ENCODE assay signal across 8 mouse cellular contexts in genomic region chr10:79716254-79716987, GRCm38 (mm10). TPM values are rescaled to one million over a fixed set of nuclear protein-coding genes. Genes with fewer than 3 reads are reported as not detected.
DNase-seq lines count a peak whose midpoint lies in the region; ATAC-seq and TF ChIP-seq lines count a peak whose summit lies in the region.

Gene Hcn2, plus strand, starts transcription at chr10:79716634.

- no peak for DNase-seq in kidney, postnatal 0 days (ENCODE audit: low spot score)
- no peak for DNase-seq in kidney, postnatal 25 days
- DNase-seq in forebrain, embryonic 11.5 days (ENCODE audit: low spot score): no peak
- peak; percentile 72 for DNase-seq in midbrain, embryonic 14.5 days
- DNase-seq in ovary, adult 18-20 months (ENCODE audit: low spot score): no peak
- DNase-seq in right cerebral cortex, postnatal 10 days (ENCODE audit: low spot score in 2 of 2): no peak

- peak within 1 kb of the TSS; percentile 97 for H3K4me2 ChIP-seq in kidney, postnatal 0 days (ENCODE audit: low read length)
- H3K4me2 ChIP-seq in forebrain, embryonic 11.5 days (ENCODE audit: low read depth, low read length, severe bottlenecking): peak within 1 kb of the TSS; percentile 83
- peak within 1 kb of the TSS; percentile 95 for H3K4me2 ChIP-seq in intestine, embryonic 16.5 days (ENCODE audit: low read depth, low read length)
- H3K4me2 ChIP-seq in midbrain, embryonic 14.5 days (ENCODE audit: low read length): peak within 1 kb of the TSS; percentile 84

- TF ChIP-seq POLR2A in bone marrow macrophage, adult 2 months (IDR thresholded peaks at IDR 0.05; ENCODE audit: borderline replicate concordance, low read depth, low read length): no peak

- H3K27ac ChIP-seq in kidney, postnatal 0 days: no peak within 1 kb of the TSS
- no peak within 1 kb of the TSS for H3K27ac ChIP-seq in bone marrow macrophage, adult 2 months (ENCODE audit: insufficient read depth, low read depth, low read length)
- no peak within 1 kb of the TSS for H3K27ac ChIP-seq in forebrain, embryonic 11.5 days (ENCODE audit: low read depth, low read length)
- no peak within 1 kb of the TSS for H3K27ac ChIP-seq in intestine, embryonic 16.5 days (ENCODE audit: low read length)
- 0 out of 2 replicates have a peak within 1 kb of the TSS, but pooled peaks have one; percentile 13 for H3K27ac ChIP-seq in midbrain, embryonic 14.5 days (replicated peaks; ENCODE audit: low read depth, low read length)

- TF ChIP-seq CTCF in kidney, postnatal 0 days (IDR thresholded peaks at IDR 0.05; ENCODE audit: low read depth): no peak
- no peak for TF ChIP-seq CTCF in bone marrow macrophage, adult 2 months (IDR thresholded peaks at IDR 0.05; ENCODE audit: low read depth, low read length)

- peak within 1 kb of the TSS; percentile 35; the same call in 1 of the 2 replicates for H3K9ac ChIP-seq in kidney, postnatal 0 days (ENCODE audit: low read depth, low read length)
- H3K9ac ChIP-seq in forebrain, embryonic 11.5 days (ENCODE audit: low read length): peak within 1 kb of the TSS; percentile 54
- H3K9ac ChIP-seq in intestine, embryonic 16.5 days (ENCODE audit: low read depth, low read length): peak within 1 kb of the TSS; percentile 63
- H3K9ac ChIP-seq in midbrain, embryonic 14.5 days (replicated peaks; ENCODE audit: low read length): peak within 1 kb of the TSS; percentile 70

- WGBS in kidney, postnatal 0 days: 2% methylated on average over 73 of the region's 91 CpGs
- WGBS in forebrain, embryonic 11.5 days: 2% methylated on average over 72 of the region's 91 CpGs
- WGBS in intestine, embryonic 16.5 days: 2% methylated on average over 57 of the region's 91 CpGs
- 1% methylated on average over 61 of the region's 91 CpGs for WGBS in midbrain, embryonic 14.5 days

- peaks cover 27% of the 10 kb centered on the region for H3K27me3 ChIP-seq in kidney, postnatal 0 days (ENCODE audit: insufficient read depth, low read length)
- H3K27me3 ChIP-seq in forebrain, embryonic 11.5 days (ENCODE audit: control insufficient read depth, insufficient read depth, low read length): peaks cover 41% of the 10 kb centered on the region
- peaks cover 40% of the 10 kb centered on the region for H3K27me3 ChIP-seq in intestine, embryonic 16.5 days (replicated peaks; ENCODE audit: control insufficient read depth, insufficient read depth, low read length)
- H3K27me3 ChIP-seq in midbrain, embryonic 14.5 days (ENCODE audit: control insufficient read depth, insufficient read depth, low read length): peaks cover 49% of the 10 kb centered on the region

- H3K4me3 ChIP-seq in kidney, postnatal 0 days (replicated peaks; ENCODE audit: low read depth, low read length): peak within 1 kb of the TSS; percentile 61
- H3K4me3 ChIP-seq in bone marrow macrophage, adult 2 months (ENCODE audit: insufficient read depth, low read length): peak within 1 kb of the TSS; percentile 55
- H3K4me3 ChIP-seq in forebrain, embryonic 11.5 days (ENCODE audit: low read depth, low read length): peak within 1 kb of the TSS; percentile 62
- peak within 1 kb of the TSS; percentile 67 for H3K4me3 ChIP-seq in intestine, embryonic 16.5 days (ENCODE audit: low read length)
- H3K4me3 ChIP-seq in midbrain, embryonic 14.5 days (replicated peaks; ENCODE audit: low read depth, low read length): peak within 1 kb of the TSS; percentile 57

- H3K9me3 ChIP-seq in kidney, postnatal 0 days (replicated peaks; ENCODE audit: low read length): no peaks in the 10 kb centered on the region
- H3K9me3 ChIP-seq in forebrain, embryonic 11.5 days (ENCODE audit: control insufficient read depth, low read length): no peaks in the 10 kb centered on the region
- H3K9me3 ChIP-seq in intestine, embryonic 16.5 days (ENCODE audit: control insufficient read depth, low read length): no peaks in the 10 kb centered on the region
- H3K9me3 ChIP-seq in midbrain, embryonic 14.5 days (ENCODE audit: control insufficient read depth, low read length): no peaks in the 10 kb centered on the region

- peaks cover 5% of the 10 kb centered on the region; the same call in 1 of the 2 replicates for H3K36me3 ChIP-seq in kidney, postnatal 0 days (ENCODE audit: insufficient read depth, low read length)
- H3K36me3 ChIP-seq in forebrain, embryonic 11.5 days (ENCODE audit: control insufficient read depth, insufficient read depth, low read length): no peaks in the 10 kb centered on the region
- H3K36me3 ChIP-seq in intestine, embryonic 16.5 days (ENCODE audit: control insufficient read depth, insufficient read depth, low read length): peaks cover 5% of the 10 kb centered on the region; the same call in 1 of the 2 replicates
- H3K36me3 ChIP-seq in midbrain, embryonic 14.5 days (ENCODE audit: control insufficient read depth, insufficient read depth, low read length): peaks cover 8% of the 10 kb centered on the region

- peak; percentile 31 for ATAC-seq in kidney, postnatal 0 days (replicated peaks; ENCODE audit: low FRiP score, low read depth)
- ATAC-seq in forebrain, embryonic 11.5 days (replicated peaks; ENCODE audit: low FRiP score): peak; percentile 42; the same call in 1 of the 2 replicates
- ATAC-seq in intestine, embryonic 16.5 days: peak; percentile 52
- ATAC-seq in midbrain, embryonic 14.5 days (ENCODE audit: low FRiP score, low TSS enrichment): peak; percentile 51

- H3K4me1 ChIP-seq in kidney, postnatal 0 days (replicated peaks; ENCODE audit: insufficient read depth, low read length): peaks cover 15% of the 10 kb centered on the region; the same call in 1 of the 2 replicates
- H3K4me1 ChIP-seq in bone marrow macrophage, adult 2 months (ENCODE audit: control insufficient read depth, insufficient read depth, low read length): no peaks in the 10 kb centered on the region
- peaks cover 8% of the 10 kb centered on the region; the same call in 1 of the 2 replicates for H3K4me1 ChIP-seq in forebrain, embryonic 11.5 days (replicated peaks; ENCODE audit: control insufficient read depth, insufficient read depth, low read length)
- H3K4me1 ChIP-seq in intestine, embryonic 16.5 days (ENCODE audit: control insufficient read depth, insufficient read depth, low read length): peaks cover 13% of the 10 kb centered on the region
- 0 out of 2 replicates have a peak, but pooled peaks cover 2% of the 10 kb centered on the region for H3K4me1 ChIP-seq in midbrain, embryonic 14.5 days (ENCODE audit: control insufficient read depth, insufficient read depth, low read length)

RNA-seq across cellular contexts. Expression of gene Hcn2, which starts in this region (rescaled TPM):
- 0.17 and 0.28 TPM in 2 replicates for polyA plus RNA-seq in kidney, postnatal 0 days (2015; fragmentation: Nextera tagmentation; extraction: Ambion mirVana)
- polyA plus RNA-seq in bone marrow macrophage, adult 2 months (2012; ENCODE audit: insufficient read depth, insufficient read length, missing spikeins): 0.86 and 1.3 TPM in 2 replicates
- polyA plus RNA-seq in forebrain, embryonic 11.5 days (2014; fragmentation: Nextera tagmentation; extraction: Ambion mirVana): 0.15 and 0.40 TPM in 2 replicates
- 0.04 TPM in 1 of 2 replicates, not detected in the other for polyA plus RNA-seq in intestine, embryonic 16.5 days (2015; fragmentation: Nextera tagmentation; extraction: Ambion mirVana)
- polyA plus RNA-seq in midbrain, embryonic 14.5 days (2014; fragmentation: Nextera tagmentation; extraction: Ambion mirVana): 0.89 and 1.9 TPM in 2 replicates

Comparison
In these comparisons a context has a peak if more than half of its experiments do, and no peak if none do; other contexts are left out.
1. Peak in ATAC-seq, H3K4me3 ChIP-seq, H3K9ac ChIP-seq and H3K4me2 ChIP-seq in kidney, postnatal 0 days; RNA of the gene not detected or under 1 TPM.
2. Peak in ATAC-seq, H3K4me3 ChIP-seq, H3K9ac ChIP-seq and H3K4me2 ChIP-seq in forebrain, embryonic 11.5 days; RNA of the gene not detected or under 1 TPM.
3. Peak in ATAC-seq, H3K4me3 ChIP-seq, H3K9ac ChIP-seq and H3K4me2 ChIP-seq in intestine, embryonic 16.5 days; RNA of the gene not detected or under 1 TPM.